Mouse (Mus musculus) ES-E14 (cell line): ENCODE measurements at regions not wholly inside any gene's neighbourhood (a gene's known extent, or its start where the extent isn't known, plus 50 kb on each side); places are given as distances from the start of the nearest gene placed in this dataset.

ENCODE experiments used
- CHD2 ChIP-seq: IDR thresholded peaks from 2 replicates; pipeline ENCODE4 v1.6.1; 2014; ENCODE audit warnings: mild to moderate bottlenecking, low read depth, low read length, inconsistent platforms
- ZNF384 ChIP-seq: IDR thresholded peaks from 2 replicates; pipeline ENCODE4 v1.6.1; 2012; ENCODE audit warnings: low read depth, low read length, inconsistent platforms

DNA sequence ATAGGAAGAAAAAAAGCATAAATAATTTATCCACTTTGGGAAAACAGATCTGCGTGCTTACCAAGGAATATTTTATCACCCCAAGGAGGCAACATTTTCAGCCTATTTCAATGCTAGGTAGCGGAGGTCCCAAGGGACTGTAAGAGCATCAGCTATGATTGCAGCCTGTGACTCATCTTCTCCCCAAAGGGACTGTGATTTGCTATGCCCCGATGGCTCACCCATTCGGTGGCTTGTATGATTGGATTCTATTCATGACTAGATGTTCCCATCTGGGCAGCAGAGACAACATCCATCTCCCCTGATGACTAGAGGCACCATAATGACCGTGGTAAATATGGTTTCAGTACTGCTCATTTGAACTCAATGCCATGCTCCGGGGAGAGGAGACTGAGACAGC, 302.3 kb upstream of the Tenm4 start:
- no peak for TF ChIP-seq CHD2
- no peak for TF ChIP-seq ZNF384
